Mouse (Mus musculus) right cerebral cortex, postnatal 36 days (tissue): Measurements from ENCODE around the gene Rps18.
"Not testable (repeated sequence)": the region's sequence is repeated elsewhere in the genome, so short reads cannot be mapped to it uniquely, and the experiment has no call there.

Experiments used
- DNase-seq, 2 experiments: peaks; one replicate each; pipeline ENCODE4 v3.0.0; 2022; ENCODE audit warnings: low spot score in 2 of 2, mixed read lengths in 1 of 2

The Rps18 gene

GRCm38 (mm10) chr17:33955555-33956214, at the start of gene Rps18, which contains the start of gene Vps52:
Rps18 (minus strand) TSS chr17:33956001.
Vps52 (plus strand) TSS chr17:33955812.
- DNase-seq = peak; percentile 91 to 96

- DNase-seq = no peak
These were observed 47.6 kb upstream of the Rps18 start for GRCm38 (mm10) chr17:34003426-34003825.

GRCm38 (mm10) chr17:34000796-34001195, 45.0 kb upstream of the Rps18 start:
- DNase-seq = not testable (repeated sequence)

- DNase-seq = peak; percentile 49 to 65
These were observed 44.3 kb upstream of the Rps18 start, which contains the start of gene H2-K1 for GRCm38 (mm10) chr17:34000150-34000537. H2-K1 (minus strand) TSS chr17:34000347.

- no peak for DNase-seq
These were observed 43.7 kb upstream of the Rps18 start for GRCm38 (mm10) chr17:33999341-34000149.

- DNase-seq = not testable (repeated sequence)
These were observed 42.9 kb upstream of the Rps18 start for GRCm38 (mm10) chr17:33998697-33999096.

- not testable (repeated sequence) for DNase-seq
These were observed 41.2 kb upstream of the Rps18 start for GRCm38 (mm10) chr17:33997025-33997424.

GRCm38 (mm10) chr17:33995651-33996050, 39.9 kb upstream of the Rps18 start:
- DNase-seq = no peak

- no peak for DNase-seq
These were observed 39.2 kb upstream of the Rps18 start for GRCm38 (mm10) chr17:33994959-33995358.

- no peak for DNase-seq
These were observed 36.2 kb upstream of the Rps18 start for GRCm38 (mm10) chr17:33991788-33992664.

- DNase-seq = not testable (repeated sequence)
These were observed 26.3 kb upstream of the Rps18 start for GRCm38 (mm10) chr17:33982136-33982535.

- peak; percentile 88 to 90 for DNase-seq
These were observed 25.6 kb upstream of the Rps18 start for GRCm38 (mm10) chr17:33981192-33981909.

GRCm38 (mm10) chr17:33980181-33981035, 24.6 kb upstream of the Rps18 start:
- DNase-seq = no peak

- DNase-seq = no peak
These were observed 23.8 kb upstream of the Rps18 start for GRCm38 (mm10) chr17:33979512-33980050.

GRCm38 (mm10) chr17:33978631-33979031, 22.8 kb upstream of the Rps18 start:
- peak in 1 of 2 experiments; percentile 44 for DNase-seq

- no peak for DNase-seq
These were observed 22.2 kb upstream of the Rps18 start for GRCm38 (mm10) chr17:33977861-33978557.

- DNase-seq = no peak
These were observed 17.8 kb upstream of the Rps18 start for GRCm38 (mm10) chr17:33973572-33973971.

GRCm38 (mm10) chr17:33972691-33973090, 16.9 kb upstream of the Rps18 start:
- no peak for DNase-seq

GRCm38 (mm10) chr17:33969394-33969793, 13.6 kb upstream of the Rps18 start:
- DNase-seq = no peak
